Mouse (Mus musculus): ENCODE measurements at regions not wholly inside any gene's neighbourhood (a gene's known extent, or its start where the extent isn't known, plus 50 kb on each side); places are given as distances from the start of the nearest gene placed in this dataset.

GRCm38 (mm10) chr16:7527923-7528776, 896.8 kb downstream of the Tmem114 start:
- Histone ChIP-seq H3K4me2 (replicated peaks; ENCODE audit: low read depth, low read length) (no peak overlapping the region), H3K9ac (ENCODE audit: low read depth, low read length) (no peak overlapping the region), H3K27me3 (ENCODE audit: control insufficient read depth, insufficient read depth, low read length) (no peaks in the 10 kb centered on the region), H3K36me3 (ENCODE audit: control insufficient read depth, insufficient read depth, low read length) (no peaks in the 10 kb centered on the region), H3K9me3 (ENCODE audit: control insufficient read depth, low read length) (no peaks in the 10 kb centered on the region), H3K27ac (ENCODE audit: low read depth, low read length) (no peak overlapping the region), H3K4me1 (ENCODE audit: control insufficient read depth, insufficient read depth, low read length) (no peaks in the 10 kb centered on the region), H3K4me3 (ENCODE audit: low read length) (no peak overlapping the region)
- ATAC-seq (ENCODE audit: low FRiP score, low TSS enrichment), result no peak
- WGBS, result 45% methylated on average over 6 of the region's 6 CpGs

GRCm38 (mm10) chr16:7518711-7519110, 906.2 kb downstream of the Tmem114 start:
- Histone ChIP-seq H3K4me1 (ENCODE audit: control insufficient read depth, insufficient read depth, low read length) (no peaks in the 10 kb centered on the region), H3K4me3 (ENCODE audit: low read length) (no peak overlapping the region), H3K9ac (ENCODE audit: low read depth, low read length) (no peak overlapping the region), H3K9me3 (ENCODE audit: control insufficient read depth, low read length) (peaks cover 27% of the 10 kb centered on the region), H3K27me3 (ENCODE audit: control insufficient read depth, insufficient read depth, low read length) (no peaks in the 10 kb centered on the region), H3K27ac (ENCODE audit: low read depth, low read length) (no peak overlapping the region), H3K4me2 (replicated peaks; ENCODE audit: low read depth, low read length) (no peak overlapping the region), H3K36me3 (ENCODE audit: control insufficient read depth, insufficient read depth, low read length) (no peaks in the 10 kb centered on the region)
- no peak for ATAC-seq (ENCODE audit: low FRiP score, low TSS enrichment)
- WGBS, result 80% methylated on average over 2 of the region's 2 CpGs

All from kidney, embryonic 14.5 days (tissue).